Mouse (Mus musculus) limb, embryonic 15.5 days (tissue): ENCODE data around the gene Banf1. TPM values are rescaled to one million over a fixed set of nuclear protein-coding genes. Genes with fewer than 3 reads are reported as not detected.
A peak's percentile ranks its signal among the peaks of the same experiment; 100 is the strongest.

Experiments used
- ATAC-seq: fragments of 200-750 bp; cut with Nextera tagmentation; 2 replicates; pipeline ENCODE4 v1.8.0; 2017; ENCODE audit warnings: low read depth, moderate TSS enrichment; ENCODE audit not compliant: insufficient number of reproducible peaks, low FRiP score, low TSS enrichment
- H3K27ac ChIP-seq: fragments of 300-500 bp; sonication (generic); 2 replicates; pipeline ENCODE4 v1.5.1; 2015; ENCODE audit warnings: moderate library complexity, mild to moderate bottlenecking, inconsistent platforms
- H3K27me3 ChIP-seq: fragments of 300-500 bp; sonication (generic); 2 replicates; pipeline ENCODE4 v1.6.1; 2015; ENCODE audit warnings: inconsistent platforms
- H3K36me3 ChIP-seq: fragments of 300-500 bp; sonication (generic); 2 replicates; pipeline ENCODE4 v1.6.1; 2015; ENCODE audit warnings: inconsistent platforms
- H3K4me1 ChIP-seq: fragments of 300-500 bp; sonication (generic); 2 replicates; pipeline ENCODE4 v1.6.1; 2015; ENCODE audit warnings: inconsistent platforms
- H3K4me2 ChIP-seq: fragments of 300-500 bp; sonication (generic); 2 replicates; pipeline ENCODE4 v1.6.1; 2015; ENCODE audit warnings: mild to moderate bottlenecking, inconsistent platforms
- H3K4me3 ChIP-seq: fragments of 300-500 bp; sonication (generic); 2 replicates; pipeline ENCODE4 v1.5.1; 2015; ENCODE audit warnings: mild to moderate bottlenecking, inconsistent platforms
- H3K9ac ChIP-seq: fragments of 300-500 bp; sonication (generic); 2 replicates; pipeline ENCODE4 v1.6.1; 2015; ENCODE audit warnings: inconsistent platforms
- H3K9me3 ChIP-seq: fragments of 300-500 bp; sonication (generic); 2 replicates; pipeline ENCODE4 v1.6.1; 2016; ENCODE audit warnings: inconsistent platforms
- WGBS: fragments of 180-500 bp; shearing (Covaris S2); methylation state at CpG from one replicate; pipeline ENCODE4 v1.1.7; 2015; 5-methylcytosine and 5-hydroxymethylcytosine counted together
- polyA plus RNA-seq: library from polyadenylated mRNA; unstranded; fragments of >200 nt; fragmentation: Nextera tagmentation; extraction: Ambion mirVana; gene quantifications from 2 replicates; pipeline ENCODE4 v1.2.1, GENCODE M21; 2015

The Banf1 gene
- polyA plus RNA-seq, 1 experiment from 2014 or later, result 374 TPM

DNA sequence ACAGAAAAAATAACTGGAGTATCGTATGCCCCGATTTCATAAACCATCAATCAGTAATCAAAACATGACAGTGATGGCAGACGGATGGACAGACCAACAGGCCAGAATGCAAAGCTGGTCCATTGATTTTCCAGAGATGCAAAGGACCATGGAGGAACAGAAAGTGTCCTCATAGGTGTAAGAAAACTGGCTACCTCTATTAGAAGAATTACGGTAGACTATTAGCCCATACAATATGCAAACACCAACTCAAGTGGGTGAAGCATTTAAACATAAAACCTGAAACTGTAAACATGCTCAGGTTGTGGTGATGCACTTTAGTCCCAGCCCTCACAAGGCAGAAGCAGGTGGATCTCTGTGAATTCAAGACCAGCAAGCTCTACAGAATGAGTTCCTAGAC, 28.4 kb upstream of the Banf1 start:
- Histone ChIP-seq H3K4me3 (no peak overlapping the region), H3K27ac (no peak overlapping the region), H3K36me3 (no peaks in the 10 kb centered on the region), H3K4me1 (peaks cover 6% of the 10 kb centered on the region), H3K4me2 (no peak overlapping the region), H3K27me3 (no peaks in the 10 kb centered on the region), H3K9me3 (no peaks in the 10 kb centered on the region), H3K9ac (no peak overlapping the region)
- ATAC-seq, result no peak
- WGBS, result 73% methylated on average over 4 of the region's 4 CpGs

DNA sequence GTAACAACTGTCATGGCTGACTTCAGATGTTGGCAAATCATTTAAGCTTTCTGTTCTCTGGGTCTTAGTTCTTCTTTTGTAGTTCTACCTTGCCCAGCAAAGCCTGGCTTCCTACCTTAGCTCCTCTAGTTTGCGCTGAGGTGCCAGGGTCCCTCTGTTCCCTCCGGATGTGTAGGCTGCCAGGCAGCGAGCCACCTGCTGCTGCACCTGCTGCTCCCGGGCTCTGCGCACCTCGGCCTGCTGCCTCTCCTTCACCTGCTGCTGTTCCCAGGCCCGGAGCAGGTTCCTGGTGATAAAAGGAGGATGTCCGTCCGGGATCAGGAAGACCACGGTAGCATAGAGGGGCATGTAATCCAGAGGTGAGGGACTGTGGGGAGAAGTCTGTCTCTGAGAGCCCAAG, 27.2 kb upstream of the Banf1 start:
- no peaks in the 10 kb centered on the region for H3K9me3 ChIP-seq
- H3K4me3 ChIP-seq, result no peak overlapping the region
- no peak overlapping the region for H3K9ac ChIP-seq
- WGBS, result 41% methylated on average over 10 of the region's 10 CpGs
- no peak overlapping the region for H3K4me2 ChIP-seq
- H3K27me3 ChIP-seq, result no peaks in the 10 kb centered on the region
- no peak for ATAC-seq
- no peaks in the 10 kb centered on the region for H3K36me3 ChIP-seq
- peaks cover 18% of the 10 kb centered on the region for H3K4me1 ChIP-seq
- no peak overlapping the region for H3K27ac ChIP-seq

DNA sequence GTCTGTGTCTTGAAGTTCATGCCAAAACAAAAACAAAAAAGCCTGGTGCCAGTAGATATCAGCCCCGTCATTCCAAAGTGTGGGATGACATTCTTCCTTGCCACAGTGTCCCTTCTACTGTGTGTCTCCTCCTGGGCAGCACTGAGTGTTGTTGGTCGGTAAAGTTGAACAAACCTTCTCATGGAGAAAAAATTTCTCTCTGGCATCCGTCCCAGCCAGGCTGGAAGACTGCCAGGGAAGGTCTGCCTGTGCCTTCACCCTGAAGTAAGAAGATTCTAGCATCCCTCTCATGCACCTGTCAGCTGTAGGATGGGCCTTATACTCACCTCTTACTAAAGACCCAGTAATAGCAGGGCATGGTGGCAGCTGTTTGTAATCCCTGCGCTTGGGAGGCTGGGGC, 25.9 kb upstream of the Banf1 start:
- Histone ChIP-seq H3K9me3 (no peaks in the 10 kb centered on the region), H3K27ac (no peak overlapping the region), H3K9ac (no peak overlapping the region), H3K4me3 (no peak overlapping the region), H3K4me1 (peaks cover 18% of the 10 kb centered on the region), H3K36me3 (no peaks in the 10 kb centered on the region), H3K4me2 (no peak overlapping the region), H3K27me3 (no peaks in the 10 kb centered on the region)
- 47% methylated on average over 4 of the region's 4 CpGs for WGBS
- no peak for ATAC-seq

DNA sequence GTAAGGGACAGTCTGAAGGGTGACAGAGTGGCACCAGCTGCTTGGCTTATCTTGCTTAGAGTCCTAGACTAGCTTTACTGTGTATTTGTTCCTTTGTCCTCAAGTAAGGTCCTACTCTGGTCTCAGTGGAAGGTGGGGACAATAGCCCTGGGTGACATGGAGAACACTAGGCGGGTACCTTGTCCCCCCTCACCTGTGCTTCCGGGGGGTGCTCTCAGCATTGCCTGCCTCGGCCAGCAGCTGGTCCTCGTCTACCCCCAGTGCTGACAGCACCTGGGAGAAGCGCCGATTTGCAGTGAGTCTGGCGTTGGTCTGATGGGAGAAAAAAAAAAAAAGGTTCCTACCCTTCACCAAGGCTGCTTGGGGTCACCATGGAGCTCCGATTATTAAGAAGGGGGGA, 23.4 kb upstream of the Banf1 start:
- Histone ChIP-seq H3K4me3 (peak overlapping the region; percentile 99; the same call in 1 of the 2 replicates), H3K9me3 (no peaks in the 10 kb centered on the region), H3K4me1 (peaks cover 34% of the 10 kb centered on the region), H3K27me3 (no peaks in the 10 kb centered on the region), H3K27ac (peak overlapping the region; percentile 91), H3K36me3 (peaks cover 3% of the 10 kb centered on the region), H3K4me2 (peak overlapping the region; percentile 82), H3K9ac (peak overlapping the region; percentile 24; the same call in 1 of the 2 replicates)
- no peak for ATAC-seq
- 75% methylated on average over 8 of the region's 8 CpGs for WGBS

DNA sequence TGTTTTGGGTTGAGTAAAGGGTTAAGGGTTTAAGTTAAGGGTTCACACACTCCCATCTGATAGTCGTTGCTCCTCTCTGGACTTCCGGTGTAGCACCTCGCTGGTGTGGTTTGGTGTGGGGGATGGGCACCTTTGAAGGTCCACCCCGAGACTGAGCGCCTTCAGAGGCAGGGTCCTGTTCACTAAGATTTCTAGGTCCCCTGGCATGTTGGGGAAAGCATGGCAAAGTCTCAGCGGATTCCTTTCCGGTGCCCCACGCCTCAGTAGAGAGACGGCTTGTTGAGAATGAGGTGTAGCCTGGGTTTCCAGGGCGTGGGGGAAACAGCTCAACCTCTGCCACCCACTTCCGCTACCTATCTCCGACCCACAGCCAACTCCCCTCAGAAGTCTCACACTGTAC, 22.7 kb upstream of the Banf1 start:
- H3K9ac ChIP-seq, result peak overlapping the region; percentile 24
- 19% methylated on average over 12 of the region's 12 CpGs for WGBS
- no peak for ATAC-seq

DNA sequence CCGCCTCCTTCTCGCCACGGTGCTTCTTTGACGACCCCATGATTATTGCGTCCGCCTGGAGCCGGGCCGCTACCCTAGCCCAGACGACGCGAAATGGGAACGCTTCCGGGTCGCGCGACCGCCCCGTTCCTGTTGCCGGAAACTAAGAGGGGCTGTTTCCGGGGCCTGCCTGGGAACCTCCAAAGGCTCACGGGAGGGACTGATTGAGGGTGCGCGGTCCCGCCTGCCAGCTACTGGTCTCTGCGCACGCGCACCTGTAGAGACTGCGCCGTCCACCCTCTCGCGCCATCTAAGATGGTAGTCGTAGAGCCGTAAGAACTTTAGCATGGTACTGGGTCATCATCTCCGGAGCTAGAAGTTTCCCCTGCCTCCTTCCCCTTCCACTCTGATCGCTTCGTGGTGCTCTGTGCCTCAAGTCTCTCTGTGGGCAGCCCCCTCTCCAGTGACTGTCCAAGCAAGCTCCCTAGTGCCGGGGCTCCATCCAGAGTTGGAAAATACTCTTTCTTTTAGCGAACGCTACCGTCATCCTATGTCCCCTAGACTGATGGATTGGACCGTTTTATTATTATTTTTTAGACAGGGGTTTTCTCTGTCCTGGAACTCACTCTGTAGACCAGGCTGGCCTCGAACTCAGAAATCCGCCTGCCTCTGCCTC, 21.7 kb upstream of the Banf1 start, which contains the start of gene Sart1:
Gene Sart1, minus strand, starts transcription at position 116 of the 655 bp plus-strand sequence.
- Histone ChIP-seq H3K9me3 (no peaks in the 10 kb centered on the region), H3K27me3 (no peaks in the 10 kb centered on the region), H3K4me3 (peak within 1 kb of the TSS; percentile 99), H3K36me3 (peaks cover 20% of the 10 kb centered on the region), H3K9ac (peak within 1 kb of the TSS; percentile 99), H3K4me2 (peak within 1 kb of the TSS; percentile 82), H3K27ac (peak within 1 kb of the TSS; percentile 91), H3K4me1 (peaks cover 34% of the 10 kb centered on the region)
- WGBS, result 1% methylated on average over 43 of the region's 43 CpGs
- ATAC-seq, result peak; percentile 94

More for the DNA sequence above, 22.7 kb upstream of the Banf1 start:
- peaks cover 34% of the 10 kb centered on the region for H3K4me1 ChIP-seq
- peak overlapping the region; percentile 82 for H3K4me2 ChIP-seq
- peaks cover 11% of the 10 kb centered on the region for H3K36me3 ChIP-seq
- no peaks in the 10 kb centered on the region for H3K9me3 ChIP-seq
- H3K27ac ChIP-seq, result peak overlapping the region; percentile 91
- no peaks in the 10 kb centered on the region for H3K27me3 ChIP-seq
- H3K4me3 ChIP-seq, result peak overlapping the region; percentile 99

DNA sequence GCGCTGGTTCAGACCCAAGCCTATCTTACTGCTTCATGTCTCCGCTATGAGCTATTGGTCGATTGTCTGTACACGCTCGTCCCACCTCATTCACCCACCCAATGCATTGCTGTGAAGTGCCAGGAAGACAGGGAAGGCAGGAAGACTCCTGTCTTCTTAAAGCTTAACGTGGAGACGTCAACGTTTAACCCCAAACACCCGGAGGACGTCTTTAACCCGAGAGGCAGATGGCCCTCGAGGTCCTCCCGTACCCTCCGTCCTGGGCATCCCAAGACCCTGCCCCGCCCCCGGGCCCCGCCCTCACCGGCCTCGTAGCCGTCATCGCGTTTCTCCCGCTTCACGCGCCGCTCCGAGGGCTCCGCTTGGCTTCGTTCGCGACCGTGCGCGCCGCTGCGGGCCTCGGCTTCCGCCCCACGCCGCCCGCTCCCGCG, 21.1 kb upstream of the Banf1 start:
- H3K9me3 ChIP-seq, result no peaks in the 10 kb centered on the region
- peaks cover 34% of the 10 kb centered on the region for H3K4me1 ChIP-seq
- H3K27ac ChIP-seq, result peak overlapping the region; percentile 84
- ATAC-seq, result no peak
- whole genome bisulfite sequencing, result under 1% methylated on average over 40 of the region's 43 CpGs
- peak overlapping the region; percentile 82 for H3K4me2 ChIP-seq
- H3K36me3 ChIP-seq, result peaks cover 27% of the 10 kb centered on the region
- peak overlapping the region; percentile 99 for H3K4me3 ChIP-seq
- H3K27me3 ChIP-seq, result no peaks in the 10 kb centered on the region
- peak overlapping the region; percentile 99 for H3K9ac ChIP-seq

DNA sequence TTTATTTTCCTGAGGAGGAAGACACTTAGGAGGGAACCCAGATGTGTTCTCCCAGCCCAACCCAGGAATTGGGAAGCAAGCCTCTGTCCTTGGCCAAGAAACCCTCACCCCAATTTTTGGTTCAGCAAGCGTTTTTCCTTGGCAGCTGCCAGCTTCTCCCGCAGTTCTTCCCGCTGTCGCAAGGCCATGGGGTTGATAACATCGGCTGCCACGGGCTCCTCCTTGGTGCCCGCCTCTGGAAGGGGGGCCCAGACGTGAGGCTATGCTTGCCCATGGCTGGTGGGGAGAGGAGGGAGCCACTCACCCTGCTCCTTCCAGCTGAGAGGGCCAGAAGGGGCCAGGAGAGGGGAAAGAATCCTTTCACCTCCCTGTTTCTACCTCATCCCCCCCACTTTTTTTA, 17.7 kb upstream of the Banf1 start:
- Histone ChIP-seq H3K36me3 (peaks cover 60% of the 10 kb centered on the region), H3K4me2 (no peak overlapping the region), H3K27ac (no peak overlapping the region), H3K27me3 (no peaks in the 10 kb centered on the region), H3K9me3 (no peaks in the 10 kb centered on the region), H3K4me1 (peaks cover 22% of the 10 kb centered on the region), H3K9ac (no peak overlapping the region), H3K4me3 (no peak overlapping the region)
- no peak for ATAC-seq
- WGBS, result 93% methylated on average over 8 of the region's 8 CpGs

DNA sequence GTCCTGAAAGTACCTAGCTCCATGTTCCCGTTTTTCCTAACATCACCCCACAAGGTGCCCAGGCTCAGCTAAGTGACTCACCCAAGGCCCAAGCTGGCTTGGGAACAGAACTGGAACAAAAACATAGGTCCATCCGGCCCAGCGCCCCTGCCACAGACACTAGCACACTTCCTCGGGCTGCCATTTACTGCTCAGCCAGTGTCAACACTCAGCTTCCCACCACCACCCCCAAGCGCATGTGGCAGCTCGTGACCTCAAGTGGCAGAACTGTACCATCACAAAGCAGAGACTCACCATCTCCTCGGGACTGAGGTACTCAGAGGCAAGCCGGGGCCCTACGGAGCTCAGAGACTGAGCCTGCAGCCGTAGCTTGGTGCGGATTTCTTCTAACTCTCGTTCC, 16.4 kb upstream of the Banf1 start:
- Histone ChIP-seq H3K4me3 (no peak overlapping the region), H3K4me1 (peaks cover 16% of the 10 kb centered on the region), H3K27ac (no peak overlapping the region), H3K9ac (no peak overlapping the region), H3K36me3 (peaks cover 74% of the 10 kb centered on the region), H3K9me3 (no peaks in the 10 kb centered on the region), H3K27me3 (no peaks in the 10 kb centered on the region), H3K4me2 (no peak overlapping the region)
- ATAC-seq, result no peak
- 84% methylated on average over 12 of the region's 12 CpGs for WGBS

DNA sequence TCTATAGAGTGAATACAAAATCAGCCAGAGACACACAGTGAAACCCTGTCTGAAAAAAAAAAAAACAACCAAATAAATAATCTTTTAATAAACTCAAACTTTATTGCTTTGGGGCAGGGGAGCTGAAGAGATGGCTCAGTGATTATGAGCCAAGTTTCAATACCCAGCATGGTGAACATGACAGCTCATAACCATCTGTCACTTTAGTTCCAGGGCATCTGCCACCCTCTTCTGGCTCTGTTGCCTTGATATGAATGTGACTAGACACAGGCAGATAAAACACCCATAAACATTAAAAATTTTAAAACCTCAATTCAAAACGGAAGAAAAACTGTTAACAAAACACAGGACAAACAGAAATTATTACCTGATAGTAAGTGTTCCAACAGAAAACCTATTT, 10.5 kb upstream of the Banf1 start:
- ATAC-seq, result no peak
- no peak overlapping the region for H3K4me3 ChIP-seq
- H3K4me2 ChIP-seq, result no peak overlapping the region
- H3K4me1 ChIP-seq, result no peaks in the 10 kb centered on the region
- no peaks in the 10 kb centered on the region for H3K9me3 ChIP-seq
- no peaks in the 10 kb centered on the region for H3K27me3 ChIP-seq
- 78% methylated on average over 1 of the region's 1 CpGs for WGBS
- no peak overlapping the region for H3K9ac ChIP-seq
- peaks cover 81% of the 10 kb centered on the region for H3K36me3 ChIP-seq
- H3K27ac ChIP-seq, result no peak overlapping the region

DNA sequence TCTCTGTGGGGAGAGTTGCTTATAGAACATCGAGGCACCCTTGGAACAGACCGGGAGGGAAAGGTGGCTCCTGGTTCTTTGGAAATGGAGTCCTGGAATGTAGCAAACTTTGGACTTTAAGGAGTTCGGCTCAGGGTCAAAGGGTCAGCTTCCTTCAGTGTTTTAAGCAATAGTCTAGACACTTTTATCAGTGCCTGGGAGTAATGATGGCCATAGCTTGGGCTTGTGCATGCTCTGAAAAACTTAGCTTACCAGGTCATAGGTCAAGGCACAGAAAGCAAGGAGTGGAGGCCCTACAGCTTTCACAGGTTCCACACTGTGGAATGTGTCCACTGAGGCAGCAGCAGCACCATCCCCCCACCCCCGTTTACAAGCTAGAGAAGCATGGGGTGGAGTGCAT, 7.8 kb upstream of the Banf1 start:
- H3K36me3 ChIP-seq, result peaks cover 78% of the 10 kb centered on the region
- no peak overlapping the region for H3K4me2 ChIP-seq
- H3K27ac ChIP-seq, result no peak overlapping the region
- no peaks in the 10 kb centered on the region for H3K4me1 ChIP-seq
- 75% methylated on average over 4 of the region's 4 CpGs for WGBS
- H3K9ac ChIP-seq, result no peak overlapping the region
- no peak for ATAC-seq
- no peaks in the 10 kb centered on the region for H3K9me3 ChIP-seq
- H3K27me3 ChIP-seq, result no peaks in the 10 kb centered on the region
- no peak overlapping the region for H3K4me3 ChIP-seq

DNA sequence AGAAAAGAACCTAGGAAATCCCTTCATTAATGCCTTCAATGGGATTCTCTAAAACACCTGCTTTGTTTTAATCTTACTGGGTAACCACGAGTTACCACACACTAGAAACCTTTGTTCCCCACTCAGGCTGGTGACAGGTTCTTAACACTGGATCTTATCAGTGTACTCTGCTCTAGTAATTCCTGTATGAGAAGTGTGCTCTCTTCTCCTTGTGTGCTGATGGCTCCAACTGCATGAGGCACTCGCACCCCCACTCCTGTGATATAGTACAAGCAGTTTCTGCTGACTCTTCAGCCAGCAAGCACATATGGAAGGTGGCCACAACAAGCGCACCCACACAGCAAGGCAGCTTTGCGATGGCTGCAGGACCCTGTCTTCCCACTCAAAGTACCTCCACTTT, 7.2 kb upstream of the Banf1 start:
- ATAC-seq, result no peak
- H3K4me1 ChIP-seq, result no peaks in the 10 kb centered on the region
- no peak overlapping the region for H3K4me3 ChIP-seq
- H3K9me3 ChIP-seq, result no peaks in the 10 kb centered on the region
- H3K27ac ChIP-seq, result no peak overlapping the region
- H3K9ac ChIP-seq, result no peak overlapping the region
- peaks cover 78% of the 10 kb centered on the region for H3K36me3 ChIP-seq
- H3K4me2 ChIP-seq, result no peak overlapping the region
- WGBS, result 81% methylated on average over 4 of the region's 4 CpGs
- no peaks in the 10 kb centered on the region for H3K27me3 ChIP-seq

DNA sequence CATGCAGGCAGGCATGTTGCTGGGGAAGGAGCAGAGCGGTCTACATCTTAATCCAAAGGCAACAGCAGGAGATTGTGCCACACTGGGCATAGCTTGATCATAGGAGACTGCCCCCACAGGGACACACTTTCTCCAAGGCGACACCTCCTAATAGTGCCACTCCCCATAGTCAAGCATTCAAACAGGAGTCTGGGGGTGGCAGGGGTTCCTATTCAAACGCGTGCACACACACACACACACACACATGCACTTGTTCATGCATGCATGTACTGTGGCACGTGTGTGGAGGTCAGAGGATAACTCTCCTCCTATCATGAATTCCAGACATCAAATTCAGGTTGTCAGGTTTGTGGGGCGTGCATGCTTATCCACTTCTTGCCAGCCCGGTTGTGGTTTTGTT, 5.8 kb upstream of the Banf1 start:
- H3K9me3 ChIP-seq, result no peaks in the 10 kb centered on the region
- H3K27me3 ChIP-seq, result no peaks in the 10 kb centered on the region
- H3K27ac ChIP-seq, result no peak overlapping the region
- WGBS, result 90% methylated on average over 7 of the region's 7 CpGs
- H3K4me3 ChIP-seq, result no peak overlapping the region
- H3K9ac ChIP-seq, result no peak overlapping the region
- ATAC-seq, result no peak
- peaks cover 11% of the 10 kb centered on the region for H3K4me1 ChIP-seq
- peaks cover 71% of the 10 kb centered on the region for H3K36me3 ChIP-seq
- no peak overlapping the region for H3K4me2 ChIP-seq
